Mouse (Mus musculus) midbrain, embryonic 10.5 days (tissue): ENCODE measurements at regions not wholly inside any gene's neighbourhood (a gene's known extent, or its start where the extent isn't known, plus 50 kb on each side); places are given as distances from the start of the nearest gene placed in this dataset.

ENCODE experiments used
- DNase-seq: peaks from one replicate; pipeline ENCODE4 v3.0.0-alpha.2; 2017; ENCODE audit warnings: low spot score
- H3K27ac ChIP-seq: fragments of 300-500 bp; sonication (generic); replicated peaks from 2 replicates; pipeline ENCODE4 v1.5.1; 2016; ENCODE audit warnings: mild to moderate bottlenecking
- H3K27me3 ChIP-seq: fragments of 300-500 bp; sonication (generic); 2 replicates; pipeline ENCODE4 v1.6.1; 2016; ENCODE audit warnings: low read depth, mild to moderate bottlenecking; ENCODE audit not compliant: poor library complexity, severe bottlenecking
- H3K36me3 ChIP-seq: fragments of 300-500 bp; sonication (generic); 2 replicates; pipeline ENCODE4 v1.6.1; 2016; ENCODE audit warnings: mild to moderate bottlenecking, moderate library complexity
- H3K4me1 ChIP-seq: fragments of 300-500 bp; sonication (generic); 2 replicates; pipeline ENCODE4 v1.6.1; 2016
- H3K4me3 ChIP-seq: fragments of 300-500 bp; sonication (generic); 2 replicates; pipeline ENCODE4 v1.5.1; 2016; ENCODE audit warnings: mild to moderate bottlenecking, moderate library complexity
- H3K9me3 ChIP-seq: fragments of 300-500 bp; sonication (generic); replicated peaks from 2 replicates; pipeline ENCODE4 v1.6.1; 2016; ENCODE audit warnings: mild to moderate bottlenecking
- WGBS: fragments of 180-500 bp; shearing (Covaris S2); methylation state at CpG from one replicate; pipeline ENCODE4 v1.1.7; 2016; 5-methylcytosine and 5-hydroxymethylcytosine counted together

DNA sequence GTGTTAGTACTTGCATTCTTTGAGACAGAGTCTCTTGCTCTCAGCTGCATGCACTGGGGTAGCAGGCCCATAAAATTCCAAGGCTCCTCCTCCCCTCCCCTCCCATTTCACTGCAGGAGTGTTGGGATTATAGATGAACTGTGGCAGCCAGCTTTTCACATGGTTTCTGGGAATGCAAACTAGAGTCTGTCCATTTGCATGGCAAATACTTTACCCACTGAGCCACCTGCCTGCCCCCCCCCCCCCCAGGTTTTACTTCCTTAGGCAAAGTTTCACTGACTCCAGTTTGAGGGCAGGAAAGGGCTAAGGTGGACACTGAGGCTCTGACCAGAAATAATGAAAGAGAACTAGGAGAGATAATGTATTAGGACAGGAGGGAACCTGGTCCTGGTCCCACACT is 147.6 kb upstream of the Hs3st3a1 start:
- H3K36me3 ChIP-seq: no peaks in the 10 kb centered on the region
- no peak for DNase-seq
- no peak overlapping the region for H3K27ac ChIP-seq
- H3K27me3 ChIP-seq: no peaks in the 10 kb centered on the region
- 0 out of 2 replicates have a peak, but pooled peaks cover 3% of the 10 kb centered on the region for H3K9me3 ChIP-seq
- no peak overlapping the region for H3K4me3 ChIP-seq
- H3K4me1 ChIP-seq: peaks cover 29% of the 10 kb centered on the region

DNA sequence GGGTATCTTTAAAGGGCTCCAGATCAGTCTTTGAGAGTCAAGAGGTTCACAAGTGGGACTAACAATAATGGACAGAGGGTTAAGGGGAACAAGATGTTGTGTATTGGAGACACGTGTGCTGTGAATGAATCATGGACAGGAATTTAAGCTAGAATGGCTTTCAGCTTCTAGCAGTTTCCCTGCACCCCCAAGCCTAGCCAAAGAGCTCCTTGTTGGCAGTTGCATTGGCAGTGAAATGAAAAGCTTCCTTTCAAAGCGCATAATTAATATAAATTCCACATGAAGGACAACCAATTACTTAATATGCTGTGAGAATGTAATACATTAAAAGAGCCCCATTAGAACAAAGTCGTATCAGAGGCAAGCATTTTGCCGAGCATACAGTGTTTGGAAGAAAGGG is 153.4 kb upstream of the Hs3st3a1 start:
- WGBS: 90% methylated on average over 4 of the region's 4 CpGs
- Histone ChIP-seq H3K27me3 (0 out of 2 replicates have a peak, but pooled peaks cover 3% of the 10 kb centered on the region), H3K4me3 (no peak overlapping the region), H3K27ac (no peak overlapping the region), H3K36me3 (no peaks in the 10 kb centered on the region), H3K9me3 (no peaks in the 10 kb centered on the region), H3K4me1 (peaks cover 29% of the 10 kb centered on the region)
- DNase-seq: no peak

DNA sequence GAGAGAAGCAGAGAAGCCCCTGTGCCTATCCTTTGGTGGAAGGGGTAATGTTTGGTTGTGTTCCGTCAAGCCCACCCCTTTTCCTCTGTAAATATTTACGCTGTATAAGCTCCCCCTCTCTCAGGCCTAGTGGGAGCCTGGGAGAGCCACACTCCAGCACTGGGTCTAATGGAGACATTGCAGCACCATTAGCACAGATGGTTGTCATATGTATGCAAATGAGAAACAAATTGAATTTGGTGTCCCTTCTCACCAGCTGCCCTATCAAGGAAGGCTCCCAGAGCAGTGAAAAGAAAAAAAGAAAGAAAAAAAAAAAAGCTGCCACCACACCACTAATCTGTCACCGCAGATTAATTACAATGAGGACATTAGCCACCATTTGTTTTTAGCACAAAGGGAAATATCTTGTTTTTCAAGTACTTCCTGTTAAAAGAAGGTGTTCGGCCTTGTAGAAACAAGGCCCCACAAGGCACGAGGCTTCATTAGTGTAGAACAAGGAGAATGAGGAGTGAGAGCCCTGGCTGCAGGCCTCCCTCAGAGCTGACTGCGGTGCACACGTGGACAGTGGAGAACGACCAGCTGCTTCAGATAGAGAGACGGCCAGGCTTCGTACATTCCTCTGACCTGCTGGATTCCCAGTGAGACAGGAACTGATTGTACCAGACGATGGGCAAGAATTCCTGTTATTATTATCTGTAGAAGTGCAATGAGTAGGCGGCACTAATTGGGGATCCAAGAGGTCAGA is 156.7 kb upstream of the Hs3st3a1 start:
- Histone ChIP-seq H3K27me3 (0 out of 2 replicates have a peak, but pooled peaks cover 3% of the 10 kb centered on the region), H3K36me3 (no peaks in the 10 kb centered on the region), H3K4me3 (no peak overlapping the region), H3K9me3 (no peaks in the 10 kb centered on the region), H3K4me1 (peaks cover 12% of the 10 kb centered on the region), H3K27ac (no peak overlapping the region; the same call in 1 of the 2 replicates)
- DNase-seq: no peak
- WGBS: 65% methylated on average over 12 of the region's 12 CpGs

DNA sequence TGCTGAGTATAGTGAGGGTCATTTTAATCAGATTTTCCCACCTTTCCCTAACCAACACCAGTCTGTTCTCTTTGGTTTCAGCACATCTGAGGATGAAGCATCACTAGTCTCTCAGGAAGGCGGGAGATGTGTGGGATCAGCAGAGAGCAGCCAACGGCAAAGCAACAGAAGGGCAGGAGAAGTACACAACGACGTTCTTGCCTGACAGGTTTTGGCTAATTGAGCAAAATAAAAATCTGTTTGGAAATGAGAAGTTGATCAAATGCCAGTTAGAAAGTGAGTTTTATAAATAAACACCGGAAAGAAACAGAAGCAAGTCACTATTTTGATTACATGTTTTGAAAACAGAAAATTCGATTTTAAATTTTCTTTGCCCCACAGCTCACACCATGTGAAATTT is 161.4 kb upstream of the Hs3st3a1 start:
- no peak for DNase-seq
- Histone ChIP-seq H3K4me1 (peaks cover 11% of the 10 kb centered on the region), H3K36me3 (no peaks in the 10 kb centered on the region), H3K27ac (no peak overlapping the region), H3K4me3 (no peak overlapping the region), H3K27me3 (no peaks in the 10 kb centered on the region), H3K9me3 (no peaks in the 10 kb centered on the region)
- 91% methylated on average over 6 of the region's 6 CpGs for WGBS

DNA sequence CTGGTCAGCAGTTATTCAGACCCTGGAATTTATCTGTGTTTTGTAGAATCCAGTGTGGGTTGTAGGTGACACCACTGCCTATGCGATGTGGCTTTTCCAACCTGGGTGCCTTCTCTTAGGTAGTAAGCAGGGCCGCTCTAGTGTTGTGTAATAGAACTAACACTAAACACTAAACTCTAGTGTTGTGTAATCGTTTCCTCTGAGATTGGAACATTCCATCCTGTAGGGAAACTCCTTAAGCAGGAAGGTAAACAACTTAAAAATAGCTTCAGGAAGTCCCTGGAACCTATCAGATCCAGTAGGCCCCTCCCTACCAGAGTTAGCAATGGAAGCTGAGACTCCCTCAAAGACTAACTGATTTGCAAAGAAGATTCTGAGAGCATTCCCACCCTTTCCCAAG is 161.9 kb upstream of the Hs3st3a1 start:
- Histone ChIP-seq H3K4me1 (peaks cover 6% of the 10 kb centered on the region), H3K9me3 (no peaks in the 10 kb centered on the region), H3K4me3 (no peak overlapping the region), H3K27me3 (no peaks in the 10 kb centered on the region), H3K27ac (no peak overlapping the region), H3K36me3 (no peaks in the 10 kb centered on the region)
- DNase-seq: no peak
- 83% methylated on average over 3 of the region's 3 CpGs for WGBS

DNA sequence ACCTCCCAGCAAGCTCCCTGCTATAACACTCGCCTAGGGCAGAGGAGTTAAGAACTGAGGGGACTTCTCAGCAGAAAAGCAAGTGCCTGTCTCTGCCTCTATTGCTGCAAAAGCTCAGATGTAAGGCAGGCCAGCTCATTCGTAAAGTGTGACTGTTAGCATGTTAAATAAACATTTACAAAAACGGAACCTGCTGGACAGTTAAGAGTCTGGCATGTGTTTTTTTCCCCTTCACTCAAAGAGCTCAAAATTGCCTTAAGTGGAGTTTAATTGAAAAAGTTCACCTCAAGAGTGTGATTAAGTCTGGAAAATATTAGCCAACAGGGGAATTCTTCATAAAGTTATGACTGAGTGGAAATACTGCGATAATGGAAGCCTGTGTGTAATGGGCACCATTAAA is 167.0 kb upstream of the Hs3st3a1 start:
- Histone ChIP-seq H3K27ac (no peak overlapping the region), H3K4me1 (no peaks in the 10 kb centered on the region), H3K9me3 (no peaks in the 10 kb centered on the region), H3K4me3 (no peak overlapping the region), H3K27me3 (no peaks in the 10 kb centered on the region), H3K36me3 (no peaks in the 10 kb centered on the region)
- no peak for DNase-seq
- 81% methylated on average over 4 of the region's 4 CpGs for WGBS

DNA sequence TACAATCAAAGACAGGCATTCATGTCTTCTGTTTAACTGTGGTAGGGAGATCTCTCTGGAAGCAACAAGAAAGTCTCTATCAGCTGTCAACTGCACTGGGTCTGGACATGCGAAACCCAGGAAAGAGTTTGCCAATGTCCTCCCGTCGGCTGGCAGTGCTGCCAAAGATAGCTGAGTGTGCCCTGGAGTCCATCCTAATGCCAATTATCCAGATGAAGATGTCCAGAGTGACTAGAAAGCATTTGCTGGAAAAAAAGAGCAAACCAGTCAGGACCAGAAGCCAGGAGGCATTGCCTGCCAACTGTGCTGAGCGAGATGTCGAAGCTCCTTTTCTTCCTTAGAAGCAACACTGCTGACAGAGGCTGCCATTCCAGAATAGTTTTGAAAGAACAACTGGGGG is 167.6 kb upstream of the Hs3st3a1 start:
- Histone ChIP-seq H3K4me1 (no peaks in the 10 kb centered on the region), H3K4me3 (no peak overlapping the region), H3K27ac (no peak overlapping the region), H3K36me3 (no peaks in the 10 kb centered on the region), H3K27me3 (no peaks in the 10 kb centered on the region), H3K9me3 (no peaks in the 10 kb centered on the region)
- no peak for DNase-seq
- WGBS: 90% methylated on average over 5 of the region's 5 CpGs

DNA sequence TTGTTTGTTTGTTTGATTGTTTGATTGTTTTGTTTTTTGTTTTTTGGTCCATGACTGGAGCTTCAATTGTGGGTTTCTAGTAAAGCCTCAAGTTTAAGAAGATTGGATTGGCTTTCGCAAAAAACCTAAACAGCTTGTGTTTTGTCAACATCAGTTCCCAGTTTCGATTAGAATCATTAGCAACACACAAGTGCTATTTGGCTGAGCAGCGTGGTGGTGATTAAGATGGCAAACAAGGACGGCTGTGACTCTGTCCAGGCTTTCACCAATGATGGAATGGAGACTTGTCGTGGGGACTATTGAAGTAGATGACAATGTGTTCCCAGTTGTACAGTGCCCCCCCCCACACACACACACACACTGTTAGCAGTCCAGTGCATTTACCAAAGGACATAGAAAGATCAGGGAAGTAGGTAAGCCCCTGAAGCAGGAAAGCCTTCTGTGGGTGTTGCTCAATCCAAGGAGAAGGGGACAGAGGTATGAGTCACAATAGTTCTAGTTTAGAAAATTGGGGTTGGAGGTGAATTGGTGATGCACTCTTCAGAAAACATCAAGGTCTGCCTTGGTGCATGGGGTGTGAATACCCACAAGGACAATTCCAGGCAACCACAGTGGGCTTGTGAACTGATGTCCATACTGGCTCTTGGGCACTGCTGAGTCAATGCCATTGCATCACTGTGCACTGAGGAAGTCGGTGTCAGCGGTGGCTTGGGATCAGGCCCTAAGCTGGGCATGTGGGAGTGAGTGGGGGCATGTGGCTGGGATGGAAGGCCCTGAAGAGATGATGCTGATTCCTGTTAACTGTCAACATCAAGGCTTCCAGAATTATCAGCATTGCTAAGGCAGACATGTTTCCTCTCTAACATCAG is 174.5 kb upstream of the Cox10 start:
- H3K36me3 ChIP-seq: no peaks in the 10 kb centered on the region
- no peak overlapping the region for H3K27ac ChIP-seq
- H3K4me3 ChIP-seq: no peak overlapping the region
- H3K4me1 ChIP-seq: peaks cover 11% of the 10 kb centered on the region
- no peaks in the 10 kb centered on the region for H3K27me3 ChIP-seq
- 87% methylated on average over 7 of the region's 7 CpGs for WGBS
- DNase-seq: no peak
- no peaks in the 10 kb centered on the region for H3K9me3 ChIP-seq

DNA sequence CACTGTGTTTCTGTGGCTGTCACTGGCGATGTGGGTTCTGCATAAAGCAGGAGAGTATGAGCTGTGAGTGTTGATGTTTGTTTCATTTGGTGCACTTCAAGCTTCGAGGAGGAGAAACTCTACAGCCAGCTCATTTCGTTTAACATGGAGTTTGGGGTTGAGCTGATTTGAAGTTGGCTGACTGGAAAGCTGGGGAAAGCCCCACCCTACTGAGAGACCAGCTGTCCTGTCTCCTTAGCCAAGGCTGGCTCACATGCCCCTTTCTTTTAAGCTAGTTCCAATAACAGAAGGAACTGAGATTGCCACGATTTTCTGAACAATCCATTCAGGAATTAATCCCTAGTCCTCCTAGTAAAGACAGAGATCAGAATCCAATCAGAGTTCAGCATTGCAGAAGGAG is 157.6 kb upstream of the Cox10 start:
- Histone ChIP-seq H3K4me1 (no peaks in the 10 kb centered on the region), H3K27me3 (no peaks in the 10 kb centered on the region), H3K4me3 (no peak overlapping the region), H3K36me3 (no peaks in the 10 kb centered on the region), H3K27ac (no peak overlapping the region), H3K9me3 (no peaks in the 10 kb centered on the region)
- no peak for DNase-seq
- 81% methylated on average over 4 of the region's 4 CpGs for WGBS

DNA sequence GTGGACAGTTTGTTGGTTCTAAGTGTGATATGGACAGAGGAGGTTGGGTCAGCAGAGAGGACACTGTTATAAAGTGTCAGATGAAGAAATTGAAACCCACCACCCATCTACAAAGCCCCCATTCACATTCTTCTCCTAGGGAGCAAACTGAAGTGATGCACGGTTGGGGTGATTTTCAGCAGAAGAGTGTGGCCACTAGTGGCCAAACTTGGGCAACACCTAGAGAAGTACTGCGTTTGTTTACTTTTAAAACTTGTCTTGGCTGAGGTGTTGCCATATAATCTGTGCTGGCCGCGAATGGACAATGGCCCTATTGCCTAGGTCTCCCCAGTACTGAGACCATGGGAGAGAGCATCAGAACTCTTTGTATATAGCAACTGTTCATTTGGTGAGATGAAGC is 150.8 kb upstream of the Cox10 start:
- DNase-seq: peak; percentile 8
- H3K4me1 ChIP-seq: no peaks in the 10 kb centered on the region
- no peaks in the 10 kb centered on the region for H3K9me3 ChIP-seq
- no peaks in the 10 kb centered on the region for H3K27me3 ChIP-seq
- H3K4me3 ChIP-seq: no peak overlapping the region
- H3K36me3 ChIP-seq: no peaks in the 10 kb centered on the region
- no peak overlapping the region for H3K27ac ChIP-seq
- WGBS: 80% methylated on average over 4 of the region's 4 CpGs

DNA sequence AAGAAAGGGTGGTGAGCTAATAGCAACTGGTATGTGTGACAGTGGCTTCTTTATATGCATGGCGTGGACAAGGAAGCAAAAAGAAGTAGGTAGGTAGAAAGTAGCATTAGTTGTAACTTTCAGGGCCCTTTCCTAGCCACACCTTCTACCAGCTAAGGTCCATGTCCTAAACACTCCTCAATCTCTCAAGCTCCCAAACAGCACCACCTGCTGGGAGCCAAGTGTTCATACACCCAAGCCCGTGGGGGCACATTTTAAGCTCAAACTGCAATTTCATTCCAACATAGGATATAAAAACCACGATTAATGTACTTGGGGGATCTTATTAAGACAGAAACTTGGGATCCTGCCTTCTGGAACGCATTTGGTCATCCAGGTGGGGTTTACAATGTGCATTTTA is 141.6 kb upstream of the Cox10 start:
- H3K27me3 ChIP-seq: no peaks in the 10 kb centered on the region
- 91% methylated on average over 4 of the region's 4 CpGs for WGBS
- no peaks in the 10 kb centered on the region for H3K36me3 ChIP-seq
- H3K4me1 ChIP-seq: no peaks in the 10 kb centered on the region
- no peak overlapping the region for H3K27ac ChIP-seq
- H3K9me3 ChIP-seq: 0 out of 2 replicates have a peak, but pooled peaks cover 3% of the 10 kb centered on the region
- no peak overlapping the region for H3K4me3 ChIP-seq
- no peak for DNase-seq

DNA sequence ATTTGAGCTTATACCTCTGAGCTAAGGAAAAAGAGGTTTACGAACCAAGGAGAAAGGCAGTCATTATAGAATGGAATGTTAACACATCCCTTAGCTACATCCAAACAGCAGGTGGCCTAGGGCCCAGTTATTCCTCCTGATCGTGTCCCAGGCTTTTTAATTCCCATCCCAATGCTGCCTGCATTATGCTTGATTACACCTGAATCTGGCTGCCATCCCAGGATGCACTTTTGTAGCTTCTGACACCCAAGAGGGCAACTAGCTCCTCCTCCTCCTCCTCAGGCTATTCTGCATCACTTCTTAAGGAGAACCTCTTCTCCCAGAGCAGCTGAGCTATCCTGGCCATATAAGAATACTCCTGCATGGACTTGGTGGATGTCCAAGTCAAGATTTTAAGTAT is 137.9 kb upstream of the Cox10 start:
- WGBS: 62% methylated on average over 2 of the region's 2 CpGs
- H3K4me1 ChIP-seq: no peaks in the 10 kb centered on the region

DNA sequence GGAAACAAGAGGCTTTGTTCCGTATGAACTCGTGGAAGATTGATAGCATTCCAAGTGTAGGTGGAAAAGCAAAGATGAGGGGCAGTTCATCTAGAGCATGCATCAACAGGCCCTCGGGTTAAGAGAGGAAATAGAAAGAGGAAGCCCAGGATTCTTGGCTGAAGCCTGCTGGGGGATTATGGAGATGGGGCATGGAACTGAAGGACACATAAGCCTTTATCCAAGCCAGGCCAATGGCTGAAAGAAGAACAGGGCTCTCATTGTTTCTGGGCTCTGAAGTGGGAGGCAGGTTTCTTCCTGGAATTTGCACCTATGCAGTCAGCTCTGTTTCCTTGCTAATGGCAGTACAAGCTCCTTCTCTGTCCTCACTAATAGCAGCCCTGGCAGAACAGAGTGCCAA is 131.6 kb upstream of the Cox10 start:
- H3K9me3 ChIP-seq: no peaks in the 10 kb centered on the region
- H3K27ac ChIP-seq: no peak overlapping the region
- DNase-seq: no peak
- H3K36me3 ChIP-seq: no peaks in the 10 kb centered on the region
- peaks cover 7% of the 10 kb centered on the region; the same call in 1 of the 2 replicates for H3K4me1 ChIP-seq
- 69% methylated on average over 3 of the region's 3 CpGs for WGBS
- H3K27me3 ChIP-seq: no peaks in the 10 kb centered on the region
- no peak overlapping the region for H3K4me3 ChIP-seq

More for the DNA sequence above, 137.9 kb upstream of the Cox10 start:
- Histone ChIP-seq H3K4me3 (no peak overlapping the region), H3K9me3 (0 out of 2 replicates have a peak, but pooled peaks cover 3% of the 10 kb centered on the region), H3K36me3 (no peaks in the 10 kb centered on the region), H3K27ac (no peak overlapping the region), H3K27me3 (no peaks in the 10 kb centered on the region)
- no peak for DNase-seq
